9 mouse cellular contexts compared by ENCODE assay signal in genomic region chr3:135862804-135863203, GRCm38 (mm10). TPM values are rescaled to one million over a fixed set of nuclear protein-coding genes. Genes with fewer than 3 reads are reported as not detected.
DNase-seq lines count a peak whose midpoint lies in the region; ATAC-seq and TF ChIP-seq lines count a peak whose summit lies in the region.
"Had no signal": no experiment of that assay in that cellular context is flagged by ENCODE, and none has a peak within 500 bp of the region (broad histone marks: within the 10 kb centered on the region; RNA-seq: fewer than 3 reads in every experiment).

No protein-coding gene starts in this region.

- H3K4me2 ChIP-seq in neural tube, embryonic 11.5 days (ENCODE audit: low read depth), result no peak overlapping the region
- no peak overlapping the region for H3K4me2 ChIP-seq in forebrain, postnatal 0 days (ENCODE audit: low read depth)
- H3K4me2 ChIP-seq: lung, embryonic 15.5 days had no signal

- no peaks in the 10 kb centered on the region for H3K4me1 ChIP-seq in neural tube, embryonic 11.5 days (ENCODE audit: control insufficient read depth, insufficient read depth, low read length)
- H3K4me1 ChIP-seq in forebrain, postnatal 0 days (ENCODE audit: insufficient read depth), result no peaks in the 10 kb centered on the region
- H3K4me1 ChIP-seq: lung, embryonic 15.5 days had no signal

- H3K27me3 ChIP-seq in neural tube, embryonic 11.5 days (ENCODE audit: control insufficient read depth, insufficient read depth, low read length), result no peaks in the 10 kb centered on the region
- H3K27me3 ChIP-seq in forebrain, postnatal 0 days (ENCODE audit: insufficient read depth, low read length), result no peaks in the 10 kb centered on the region
- H3K27me3 ChIP-seq in splenic B cell, adult 2 months (ENCODE audit: control insufficient read depth, insufficient read depth, low read length, poor library complexity, severe bottlenecking), result no peaks in the 10 kb centered on the region
- H3K27me3 ChIP-seq: lung, embryonic 15.5 days had no signal

- WGBS in neural tube, embryonic 11.5 days, result 56% methylated on average over 9 of the region's 9 CpGs
- 51% methylated on average over 9 of the region's 9 CpGs for WGBS in forebrain, postnatal 0 days

- no peak overlapping the region for H3K4me3 ChIP-seq in neural tube, embryonic 11.5 days (ENCODE audit: low read depth, low read length)
- no peak overlapping the region for H3K4me3 ChIP-seq in forebrain, postnatal 0 days (ENCODE audit: low read depth, low read length)
- H3K4me3 ChIP-seq: lung, embryonic 15.5 days had no signal

- TF ChIP-seq CTCF in forebrain, postnatal 0 days (IDR thresholded peaks at IDR 0.05; ENCODE audit: low read depth), result peak; percentile 81

- no peak; the same call in 1 of the 2 replicates for ATAC-seq in neural tube, embryonic 11.5 days (ENCODE audit: insufficient read depth, low FRiP score, low TSS enrichment)
- ATAC-seq in cerebellum, adult (ENCODE audit: insufficient number of reproducible peaks, low FRiP score, low TSS enrichment), result peak; percentile 82
- peak; percentile 91 for ATAC-seq in forebrain, postnatal 0 days

- no peak overlapping the region for H3K9ac ChIP-seq in neural tube, embryonic 11.5 days (ENCODE audit: low read length)
- no peak overlapping the region for H3K9ac ChIP-seq in forebrain, postnatal 0 days
- H3K9ac ChIP-seq: lung, embryonic 15.5 days had no signal

- no peak overlapping the region for H3K27ac ChIP-seq in neural tube, embryonic 11.5 days (ENCODE audit: low read depth, low read length)
- no peak overlapping the region for H3K27ac ChIP-seq in forebrain, postnatal 0 days (ENCODE audit: low read depth, low read length)
- H3K27ac ChIP-seq: lung, embryonic 15.5 days had no signal

- H3K36me3 ChIP-seq in neural tube, embryonic 11.5 days (ENCODE audit: control insufficient read depth, insufficient read depth, low read length), result no peaks in the 10 kb centered on the region
- H3K36me3 ChIP-seq in forebrain, postnatal 0 days (ENCODE audit: insufficient read depth), result no peaks in the 10 kb centered on the region
- no peaks in the 10 kb centered on the region for H3K36me3 ChIP-seq in splenic B cell, adult 2 months (ENCODE audit: control insufficient read depth, insufficient read depth, low read length, poor library complexity, severe bottlenecking)
- H3K36me3 ChIP-seq: lung, embryonic 15.5 days had no signal

- H3K9me3 ChIP-seq in neural tube, embryonic 11.5 days (ENCODE audit: control insufficient read depth, low read length), result no peaks in the 10 kb centered on the region
- no peaks in the 10 kb centered on the region for H3K9me3 ChIP-seq in forebrain, postnatal 0 days (ENCODE audit: low read length)
- H3K9me3 ChIP-seq: lung, embryonic 15.5 days had no signal

- DNase-seq in neural tube, embryonic 11.5 days (ENCODE audit: low spot score), result peak; percentile 39
- no peak for DNase-seq in neural tube, embryonic 10.5 days (ENCODE audit: extremely low spot score, low spot score)
- peak; percentile 83 for DNase-seq in forebrain, postnatal 0 days
- peak; percentile 15 to 43 for DNase-seq in kidney, postnatal 36 days
- peak; percentile 45 for DNase-seq in lung, postnatal 10 days
- peak; percentile 18 for DNase-seq in splenic B cell, adult 2 months (ENCODE audit: low read depth, low spot score)
- no peak for DNase-seq in ovary, postnatal 36 days (ENCODE audit: low spot score)

RNA-seq across cellular contexts. Expression of gene Slc39a8, which starts 37.7 kb away (rescaled TPM):
- 17.8 and 20.6 TPM in 2 replicates for polyA plus RNA-seq in neural tube, embryonic 11.5 days (2014; fragmentation: Nextera tagmentation; extraction: Ambion mirVana)
- 12.5 and 16.3 TPM in 2 replicates for total RNA-seq in forebrain, postnatal 0 days (2014; rRNA removed)
- polyA plus RNA-seq in forebrain, postnatal 0 days (2015; fragmentation: Nextera tagmentation; extraction: Ambion mirVana), result 8.6 and 11.9 TPM in 2 replicates

Comparison
In these comparisons a context has a peak if more than half of its experiments do, and no peak if none do; other contexts are left out.
1. DNase-seq: peak in neural tube, embryonic 11.5 days (single experiment), forebrain, postnatal 0 days (single experiment), kidney, postnatal 36 days (2 of 2), lung, postnatal 10 days (single experiment) and splenic B cell, adult 2 months (single experiment); none in neural tube, embryonic 10.5 days (single experiment) and ovary, postnatal 36 days (single experiment).